ENCODE assay signal across 29 mouse cellular contexts in the genomic region with DNA sequence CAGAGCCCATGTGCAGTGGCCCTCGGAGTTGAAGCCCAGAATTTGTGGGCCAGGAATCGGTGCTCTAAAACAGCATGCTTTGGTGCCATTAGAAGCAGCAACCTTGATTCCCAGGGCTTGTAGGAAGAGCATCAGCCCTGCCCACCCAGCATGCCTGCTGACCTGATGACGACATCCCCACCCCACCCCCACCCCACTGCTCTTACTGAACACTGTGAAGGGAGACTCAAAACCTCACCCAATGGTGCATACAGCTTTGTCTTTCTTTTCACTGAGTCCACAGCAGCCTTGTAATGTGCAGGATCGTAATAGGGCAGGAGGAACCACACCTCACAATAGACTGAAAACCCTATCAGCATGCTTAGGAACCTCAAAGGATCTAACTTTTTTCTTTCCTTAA. TPM values are rescaled to one million over a fixed set of nuclear protein-coding genes. Genes with fewer than 3 reads are reported as not detected.
A peak's percentile ranks its signal among the peaks of the same experiment; 100 is the strongest.
DNase-seq lines count a peak whose midpoint lies in the region; ATAC-seq and TF ChIP-seq lines count a peak whose summit lies in the region.
"Had no signal": no experiment of that assay in that cellular context is flagged by ENCODE, and none has a peak within 500 bp of the region (broad histone marks: within the 10 kb centered on the region; RNA-seq: fewer than 3 reads in every experiment).

No protein-coding gene starts in this region.

- no peak for TF ChIP-seq RAD21 in CH12.LX (IDR thresholded peaks at IDR 0.05; ENCODE audit: low read depth, low read length)

- no peak overlapping the region for H3K4me3 ChIP-seq in hindbrain, embryonic 10.5 days
- no peak overlapping the region for H3K4me3 ChIP-seq in hindbrain, embryonic 16.5 days (ENCODE audit: low read length)
- no peak overlapping the region for H3K4me3 ChIP-seq in CH12.LX (replicated peaks in 1 of 3; ENCODE audit: low read depth in 2 of 3, low read length in 2 of 3, poor library complexity in 1 of 3)
- no peak overlapping the region for H3K4me3 ChIP-seq in forebrain, postnatal 0 days (ENCODE audit: low read depth, low read length)
- H3K4me3 ChIP-seq: embryonic facial prominence, embryonic 12.5 days; heart, adult 2 months; hindbrain, embryonic 12.5 days; liver, embryonic 12.5 days had no signal

- DNase-seq in hindbrain, embryonic 10.5 days (ENCODE audit: low spot score): no peak
- DNase-seq in CH12.LX (ENCODE audit: extremely low read depth) (peak; percentile 49), NIH3T3 (ENCODE audit: low read depth) (peak; percentile 9)
- no peak for DNase-seq in forebrain, postnatal 0 days
- DNase-seq in right cerebral cortex, adult 18-20 months: no peak
- no peak for DNase-seq in right cerebral cortex, postnatal 14 days
- DNase-seq: adrenal gland, postnatal 25 days; B cell, adult 2 months; cerebellum, adult 18-20 months; cerebellum, postnatal 10 days; heart, adult 2 months; heart, postnatal 14 days; kidney, adult 9 months; kidney, postnatal 10 days; layer of hippocampus, postnatal 36 days; left cerebral cortex, postnatal 4 days; liver, postnatal 0 days; lung, postnatal 36 days; thymus, postnatal 4 days had no signal

- dilution Hi-C loops in CH12.LX (cut with MboI; ENCODE audit: extremely low pct_ligation_motif_present, extremely low pct_unique_long_range_greater_than_20kb, low sequenced_read_pairs): no loop called here

- peaks cover 10% of the 10 kb centered on the region for H3K4me1 ChIP-seq in hindbrain, embryonic 10.5 days (replicated peaks)
- H3K4me1 ChIP-seq in hindbrain, embryonic 16.5 days (ENCODE audit: control insufficient read depth, insufficient read depth, low read depth, low read length): no peaks in the 10 kb centered on the region
- peaks cover 16 to 59% of the 10 kb centered on the region in 2 experiments for H3K4me1 ChIP-seq in CH12.LX (ENCODE audit: control insufficient read depth in 1 of 2, insufficient read depth in 2 of 2)
- no peaks in the 10 kb centered on the region for H3K4me1 ChIP-seq in forebrain, postnatal 0 days (ENCODE audit: insufficient read depth)
- H3K4me1 ChIP-seq: embryonic facial prominence, embryonic 12.5 days; liver, embryonic 12.5 days had no signal

- TF ChIP-seq CTCF in CH12.LX (conservative IDR thresholded peaks at IDR 0.05 in 1 of 2, IDR thresholded peaks at IDR 0.05 in 1 of 2; ENCODE audit: low read depth in 2 of 2, low read length in 2 of 2): no peak
- TF ChIP-seq CTCF in forebrain, postnatal 0 days (IDR thresholded peaks at IDR 0.05; ENCODE audit: low read depth): no peak

- no peak overlapping the region for H3K9ac ChIP-seq in hindbrain, embryonic 16.5 days (ENCODE audit: low read depth, low read length)
- H3K9ac ChIP-seq in CH12.LX (ENCODE audit: insufficient read depth, low read depth): no peak overlapping the region
- no peak overlapping the region for H3K9ac ChIP-seq in forebrain, postnatal 0 days
- H3K9ac ChIP-seq: embryonic facial prominence, embryonic 12.5 days; hindbrain, embryonic 12.5 days; liver, embryonic 12.5 days; liver, postnatal 0 days had no signal

- no peaks in the 10 kb centered on the region for H3K36me3 ChIP-seq in hindbrain, embryonic 10.5 days
- no peaks in the 10 kb centered on the region for H3K36me3 ChIP-seq in hindbrain, embryonic 16.5 days (ENCODE audit: control insufficient read depth, insufficient read depth, low read length)
- H3K36me3 ChIP-seq in CH12.LX (replicated peaks in 1 of 2; ENCODE audit: control insufficient read depth in 1 of 2, insufficient read depth in 1 of 2, low read length in 1 of 2): no peaks in the 10 kb centered on the region
- no peaks in the 10 kb centered on the region for H3K36me3 ChIP-seq in forebrain, postnatal 0 days (ENCODE audit: insufficient read depth)
- H3K36me3 ChIP-seq: embryonic facial prominence, embryonic 12.5 days; hindbrain, embryonic 12.5 days; liver, embryonic 12.5 days had no signal

- H3K9me3 ChIP-seq in hindbrain, embryonic 10.5 days: peaks cover 8% of the 10 kb centered on the region
- H3K9me3 ChIP-seq in hindbrain, embryonic 16.5 days (ENCODE audit: control insufficient read depth, low read length): no peaks in the 10 kb centered on the region
- H3K9me3 ChIP-seq in CH12.LX (replicated peaks; ENCODE audit: low read length): peaks cover 16% of the 10 kb centered on the region
- 0 out of 2 replicates have a peak, but pooled peaks cover 4% of the 10 kb centered on the region for H3K9me3 ChIP-seq in forebrain, postnatal 0 days (ENCODE audit: low read length)

- H3K79me2 ChIP-seq in CH12.LX (replicated peaks; ENCODE audit: control insufficient read depth, extremely low read depth, insufficient read depth, poor library complexity, severe bottlenecking): no peaks in the 10 kb centered on the region

- 35% methylated on average over 4 of the region's 4 CpGs for WGBS in hindbrain, embryonic 10.5 days
- WGBS in hindbrain, embryonic 16.5 days: 22% methylated on average over 4 of the region's 4 CpGs
- WGBS in forebrain, postnatal 0 days: 21% methylated on average over 4 of the region's 4 CpGs

- TF ChIP-seq EP300 in CH12.LX (IDR thresholded peaks at IDR 0.05; ENCODE audit: low read length): no peak

- no peak for ATAC-seq in hindbrain, embryonic 16.5 days
- 0 out of 2 replicates have a peak, but pooled peaks have one; percentile 12 for ATAC-seq in forebrain, postnatal 0 days
- ATAC-seq: intestine, postnatal 0 days; liver, embryonic 12.5 days; liver, postnatal 0 days; Patski had no signal

- no peak for TF ChIP-seq POLR2A in CH12.LX (IDR thresholded peaks at IDR 0.05; ENCODE audit: low read depth, low read length)

- H3K27ac ChIP-seq in hindbrain, embryonic 10.5 days: 0 out of 2 replicates have a peak overlapping the region, but pooled peaks have one; percentile 16
- no peak overlapping the region for H3K27ac ChIP-seq in hindbrain, embryonic 16.5 days (ENCODE audit: low read depth, low read length)
- H3K27ac ChIP-seq in CH12.LX (ENCODE audit: insufficient read depth, low read depth): no peak overlapping the region
- no peak overlapping the region for H3K27ac ChIP-seq in forebrain, postnatal 0 days (ENCODE audit: low read depth, low read length)
- H3K27ac ChIP-seq: embryonic facial prominence, embryonic 12.5 days; heart, adult 2 months; hindbrain, embryonic 12.5 days; liver, embryonic 12.5 days had no signal

- in situ Hi-C loops in CH12.LX (cut with MboI; ENCODE audit: low pct_ligation_motif_present, low pct_unique_long_range_greater_than_20kb, low sequenced_read_pairs): no loop called here

- no peak overlapping the region for H3K4me2 ChIP-seq in hindbrain, embryonic 16.5 days (ENCODE audit: low read length)
- H3K4me2 ChIP-seq in CH12.LX (ENCODE audit: insufficient read depth, low read depth, poor library complexity, severe bottlenecking): no peak overlapping the region
- no peak overlapping the region for H3K4me2 ChIP-seq in forebrain, postnatal 0 days (ENCODE audit: low read depth)
- H3K4me2 ChIP-seq: embryonic facial prominence, embryonic 12.5 days; hindbrain, embryonic 12.5 days; liver, embryonic 12.5 days had no signal

- peaks cover 58% of the 10 kb centered on the region for H3K27me3 ChIP-seq in hindbrain, embryonic 10.5 days (ENCODE audit: insufficient read depth, poor library complexity, severe bottlenecking)
- H3K27me3 ChIP-seq in hindbrain, embryonic 16.5 days (replicated peaks; ENCODE audit: control insufficient read depth, insufficient read depth, low read length): no peaks in the 10 kb centered on the region
- H3K27me3 ChIP-seq in CH12.LX (replicated peaks): peaks cover 4% of the 10 kb centered on the region
- no peaks in the 10 kb centered on the region for H3K27me3 ChIP-seq in forebrain, postnatal 0 days (ENCODE audit: insufficient read depth, low read length)
- H3K27me3 ChIP-seq: embryonic facial prominence, embryonic 12.5 days; liver, embryonic 12.5 days; Patski had no signal

TF ChIP-seq in CH12.LX, 34 proteins besides CTCF, POLR2A, EP300 and RAD21 (continues in another document):
- TF ChIP-seq SIN3A (IDR thresholded peaks at IDR 0.05; ENCODE audit: low read length): no peak
- no peak for TF ChIP-seq SMC3 (IDR thresholded peaks at IDR 0.05; ENCODE audit: low read depth, low read length)
- TF ChIP-seq NELFE (IDR thresholded peaks at IDR 0.05; ENCODE audit: low read depth, low read length): no peak
- no peak for TF ChIP-seq RCOR1 (conservative IDR thresholded peaks at IDR 0.05; ENCODE audit: low read depth, low read length)
- TF ChIP-seq POLR2AphosphoS2 (IDR thresholded peaks at IDR 0.05; ENCODE audit: low read depth, low read length): no peak
- no peak for TF ChIP-seq ZC3H11A (IDR thresholded peaks at IDR 0.05; ENCODE audit: low read depth, low read length)
- no peak for TF ChIP-seq NRF1 (IDR thresholded peaks at IDR 0.05; ENCODE audit: low read depth, low read length)
- no peak for TF ChIP-seq ELF1 (IDR thresholded peaks at IDR 0.05; ENCODE audit: low read depth, low read length)
- no peak for TF ChIP-seq MAFK (IDR thresholded peaks at IDR 0.05; ENCODE audit: insufficient replicate concordance, low read length)

RNA-seq across cellular contexts. Expression of a gene that starts 13.3 kb away (rescaled TPM):
- 0.24 and 0.62 TPM in 2 replicates for polyA plus RNA-seq in hindbrain, embryonic 10.5 days (2016; fragmentation: Nextera tagmentation; extraction: Ambion mirVana)
- 1.4 and 1.7 TPM in 2 replicates for polyA plus RNA-seq in hindbrain, embryonic 16.5 days (2015; fragmentation: Nextera tagmentation; extraction: Ambion mirVana)
- total RNA-seq in CH12.LX (2012; rRNA removed): not detected in 2 replicates
- total RNA-seq in CH12.LX (2014; rRNA removed): not detected in 2 replicates
- polyA plus RNA-seq in CH12.LX (2012; ENCODE audit: insufficient read length, low read depth): not detected in 2 replicates
- 1.1 and 1.3 TPM in 2 replicates for total RNA-seq in forebrain, postnatal 0 days (2014; rRNA removed)
- 1.2 and 1.6 TPM in 2 replicates for polyA plus RNA-seq in forebrain, postnatal 0 days (2015; fragmentation: Nextera tagmentation; extraction: Ambion mirVana)
- total RNA-seq: adrenal gland, postnatal 25 days; megakaryocyte, adult 5-6 weeks had no signal
- polyA plus RNA-seq: liver, postnatal 0 days; Patski had no signal

RNA-seq across cellular contexts. Expression of a gene that starts 28.7 kb away (rescaled TPM):
- 1.9 and 2.5 TPM in 2 replicates for polyA plus RNA-seq in hindbrain, embryonic 10.5 days (2016; fragmentation: Nextera tagmentation; extraction: Ambion mirVana)
- polyA plus RNA-seq in hindbrain, embryonic 16.5 days (2015; fragmentation: Nextera tagmentation; extraction: Ambion mirVana): not detected in 2 replicates
- total RNA-seq in CH12.LX (2012; rRNA removed) (not detected in 2 replicates), CH12.LX (2014; rRNA removed) (not detected in 2 replicates)
- not detected in 2 replicates for polyA plus RNA-seq in CH12.LX (2012; ENCODE audit: insufficient read length, low read depth)
- not detected in 2 replicates for total RNA-seq in forebrain, postnatal 0 days (2014; rRNA removed)
- 0.13 TPM in 1 of 2 replicates, not detected in the other for polyA plus RNA-seq in forebrain, postnatal 0 days (2015; fragmentation: Nextera tagmentation; extraction: Ambion mirVana)
- total RNA-seq: ES-E14; gastrocnemius, postnatal 4 days; left cerebral cortex, postnatal 4 days; megakaryocyte, adult 5-6 weeks had no signal
- polyA plus RNA-seq: hindbrain, embryonic 12.5 days; neural tube, embryonic 11.5 days had no signal

RNA-seq across cellular contexts. Expression of a gene that starts 57.0 kb away (rescaled TPM):
- polyA plus RNA-seq in hindbrain, embryonic 10.5 days (2016; fragmentation: Nextera tagmentation; extraction: Ambion mirVana): 17.2 and 17.8 TPM in 2 replicates
- polyA plus RNA-seq in hindbrain, embryonic 16.5 days (2015; fragmentation: Nextera tagmentation; extraction: Ambion mirVana): 13.0 and 13.5 TPM in 2 replicates
- not detected in 2 replicates for total RNA-seq in CH12.LX (2012; rRNA removed)
- total RNA-seq in CH12.LX (2014; rRNA removed): not detected in 2 replicates
- not detected in 2 replicates for polyA plus RNA-seq in CH12.LX (2012; ENCODE audit: insufficient read length, low read depth)
- 11.9 and 16.8 TPM in 2 replicates for total RNA-seq in forebrain, postnatal 0 days (2014; rRNA removed)
- polyA plus RNA-seq in forebrain, postnatal 0 days (2015; fragmentation: Nextera tagmentation; extraction: Ambion mirVana): 9.3 and 12.5 TPM in 2 replicates

Comparison
In these comparisons a context has a peak if more than half of its experiments do, and no peak if none do; other contexts are left out.
1. DNase-seq: peak in CH12.LX (single experiment) and NIH3T3 (single experiment); none in hindbrain, embryonic 10.5 days (single experiment), forebrain, postnatal 0 days (single experiment), right cerebral cortex, adult 18-20 months (single experiment) and right cerebral cortex, postnatal 14 days (single experiment).
2. RNA of a gene that starts 57.0 kb away (polyA plus RNA-seq): 17.2 to 17.8 TPM in hindbrain, embryonic 10.5 days, 13.0 to 13.5 TPM in hindbrain, embryonic 16.5 days and 9.3 to 12.5 TPM in forebrain, postnatal 0 days; not detected in CH12.LX; every median in the first group is over 10 times any median in the second.